Comparison of ENCODE assay signal across 10 mouse cellular contexts in genomic region chr9:97162465-97162864, GRCm38 (mm10). TPM values are rescaled to one million over a fixed set of nuclear protein-coding genes. Genes with fewer than 3 reads are reported as not detected.
DNase-seq lines count a peak whose midpoint lies in the region; ATAC-seq and TF ChIP-seq lines count a peak whose summit lies in the region.
"Had no signal": no experiment of that assay in that cellular context is flagged by ENCODE, and none has a peak within 500 bp of the region (broad histone marks: within the 10 kb centered on the region; RNA-seq: fewer than 3 reads in every experiment).

No protein-coding gene starts in this region.

- H3K27me3 ChIP-seq in hindbrain, postnatal 0 days (ENCODE audit: insufficient read depth, low read length): no peaks in the 10 kb centered on the region
- H3K27me3 ChIP-seq in hindbrain, embryonic 13.5 days: peaks cover 6% of the 10 kb centered on the region; the same call in 1 of the 2 replicates
- H3K27me3 ChIP-seq in CH12.LX (replicated peaks): peaks cover 7% of the 10 kb centered on the region

- H3K9ac ChIP-seq in hindbrain, postnatal 0 days (replicated peaks; ENCODE audit: low read length): no peak overlapping the region
- no peak overlapping the region for H3K9ac ChIP-seq in hindbrain, embryonic 13.5 days
- no peak overlapping the region for H3K9ac ChIP-seq in CH12.LX (ENCODE audit: insufficient read depth, low read depth)
- H3K9ac ChIP-seq: liver, embryonic 13.5 days had no signal

- TF ChIP-seq POLR2A in CH12.LX (IDR thresholded peaks at IDR 0.05; ENCODE audit: low read depth, low read length): no peak

- H3K4me1 ChIP-seq in hindbrain, postnatal 0 days (ENCODE audit: insufficient read depth, low read length): no peaks in the 10 kb centered on the region
- H3K4me1 ChIP-seq in hindbrain, embryonic 13.5 days (replicated peaks): no peaks in the 10 kb centered on the region
- no peaks in the 10 kb centered on the region for H3K4me1 ChIP-seq in CH12.LX (ENCODE audit: control insufficient read depth in 1 of 2, insufficient read depth in 2 of 2)
- H3K4me1 ChIP-seq: liver, embryonic 13.5 days had no signal

- dilution Hi-C loops in CH12.LX (cut with MboI; ENCODE audit: extremely low pct_ligation_motif_present, extremely low pct_unique_long_range_greater_than_20kb, low sequenced_read_pairs): no loop called here

- in situ Hi-C loops in CH12.LX (cut with MboI; ENCODE audit: low pct_ligation_motif_present, low pct_unique_long_range_greater_than_20kb, low sequenced_read_pairs): loop anchor here (10.0 kb wide), 2 partner anchors 88 to 238 kb away; no protein-coding TSS in a partner anchor

- no peak overlapping the region for H3K27ac ChIP-seq in hindbrain, postnatal 0 days
- no peak overlapping the region for H3K27ac ChIP-seq in hindbrain, embryonic 13.5 days
- H3K27ac ChIP-seq in CH12.LX (ENCODE audit: insufficient read depth, low read depth): no peak overlapping the region
- H3K27ac ChIP-seq: liver, embryonic 13.5 days had no signal

- H3K36me3 ChIP-seq in hindbrain, postnatal 0 days (ENCODE audit: insufficient read depth, low read length): no peaks in the 10 kb centered on the region
- no peaks in the 10 kb centered on the region for H3K36me3 ChIP-seq in hindbrain, embryonic 13.5 days
- H3K36me3 ChIP-seq in CH12.LX (replicated peaks in 1 of 2; ENCODE audit: control insufficient read depth in 1 of 2, insufficient read depth in 1 of 2, low read length in 1 of 2): no peaks in the 10 kb centered on the region
- H3K36me3 ChIP-seq: liver, embryonic 13.5 days had no signal

- no peak overlapping the region for H3K4me3 ChIP-seq in hindbrain, postnatal 0 days (ENCODE audit: low read length)
- no peak overlapping the region for H3K4me3 ChIP-seq in hindbrain, embryonic 13.5 days
- H3K4me3 ChIP-seq in CH12.LX (replicated peaks in 1 of 3; ENCODE audit: low read depth in 2 of 3, low read length in 2 of 3, poor library complexity in 1 of 3): no peak overlapping the region
- H3K4me3 ChIP-seq: liver, embryonic 13.5 days had no signal

- no peak for ATAC-seq in hindbrain, postnatal 0 days
- no peak for ATAC-seq in hindbrain, embryonic 13.5 days (ENCODE audit: low FRiP score)
- ATAC-seq in common myeloid progenitor, adult 5-6 weeks (replicated peaks; ENCODE audit: low read depth, poor library complexity, severe bottlenecking): 0 out of 2 replicates have a peak, but pooled peaks have one; percentile 45
- ATAC-seq in erythroid progenitor cell, adult 5-6 weeks (replicated peaks; ENCODE audit: low FRiP score, poor library complexity, severe bottlenecking): no peak

- no peak overlapping the region for H3K4me2 ChIP-seq in hindbrain, postnatal 0 days (ENCODE audit: low read depth, low read length)
- no peak overlapping the region for H3K4me2 ChIP-seq in hindbrain, embryonic 13.5 days
- H3K4me2 ChIP-seq in CH12.LX (ENCODE audit: insufficient read depth, low read depth, poor library complexity, severe bottlenecking): peak overlapping the region; percentile 61
- H3K4me2 ChIP-seq: liver, embryonic 13.5 days had no signal

- H3K9me3 ChIP-seq in hindbrain, postnatal 0 days (ENCODE audit: low read length): no peaks in the 10 kb centered on the region
- H3K9me3 ChIP-seq in hindbrain, embryonic 13.5 days: no peaks in the 10 kb centered on the region
- H3K9me3 ChIP-seq in CH12.LX (replicated peaks; ENCODE audit: low read length): no peaks in the 10 kb centered on the region
- H3K9me3 ChIP-seq: liver, embryonic 13.5 days had no signal

- 31% methylated on average over 2 of the region's 2 CpGs for WGBS in hindbrain, postnatal 0 days
- 33% methylated on average over 2 of the region's 2 CpGs for WGBS in hindbrain, embryonic 13.5 days

- DNase-seq in hindbrain, postnatal 0 days (ENCODE audit: low spot score): peak; percentile 58
- DNase-seq in 3T3-L1 (ENCODE audit: low read depth, low spot score) (peak; percentile 49), CH12.LX (ENCODE audit: extremely low read depth) (peak; percentile 11)
- DNase-seq in yolk sac, embryonic 10.5 days (ENCODE audit: low spot score): no peak
- DNase-seq: cerebellum, postnatal 25 days; liver, embryonic 13.5 days; right cerebral cortex, postnatal 4 days had no signal

- TF ChIP-seq CTCF in hindbrain, postnatal 0 days (IDR thresholded peaks at IDR 0.05; ENCODE audit: low read depth): peak; percentile 69
- TF ChIP-seq CTCF in CH12.LX (conservative IDR thresholded peaks at IDR 0.05 in 1 of 2, IDR thresholded peaks at IDR 0.05 in 1 of 2; ENCODE audit: low read depth in 2 of 2, low read length in 2 of 2): peak in 1 of 2 experiments; percentile 72; a peak in 3 of 4 replicates

- TF ChIP-seq EP300 in CH12.LX (IDR thresholded peaks at IDR 0.05; ENCODE audit: low read length): no peak

- TF ChIP-seq RAD21 in CH12.LX (IDR thresholded peaks at IDR 0.05; ENCODE audit: low read depth, low read length): peak; percentile 58

- H3K79me2 ChIP-seq in CH12.LX (replicated peaks; ENCODE audit: control insufficient read depth, extremely low read depth, insufficient read depth, poor library complexity, severe bottlenecking): no peaks in the 10 kb centered on the region

TF ChIP-seq in CH12.LX, 34 proteins besides CTCF, POLR2A, EP300 and RAD21:
- no peak for TF ChIP-seq TCF12 (IDR thresholded peaks at IDR 0.05; ENCODE audit: low read depth, low read length)
- TF ChIP-seq SMC3 (IDR thresholded peaks at IDR 0.05; ENCODE audit: low read depth, low read length): peak; percentile 68
- TF ChIP-seq MYC (IDR thresholded peaks at IDR 0.05; ENCODE audit: low read depth, low read length): 0 out of 2 replicates have a peak, but pooled peaks have one; percentile 14
- 0 out of 2 replicates have a peak, but pooled peaks have one; percentile 15 for TF ChIP-seq NELFE (IDR thresholded peaks at IDR 0.05; ENCODE audit: low read depth, low read length)
- TF ChIP-seq MXI1 (IDR thresholded peaks at IDR 0.05; ENCODE audit: low read depth, low read length): no peak

RNA-seq across cellular contexts. Expression of gene Slc25a36, which starts 51.5 kb away (rescaled TPM):
- 97.3 and 97.4 TPM in 2 replicates for total RNA-seq in hindbrain, postnatal 0 days (2014; rRNA removed)
- polyA plus RNA-seq in hindbrain, postnatal 0 days (2015; fragmentation: Nextera tagmentation; extraction: Ambion mirVana): 68.8 and 74.9 TPM in 2 replicates
- polyA plus RNA-seq in hindbrain, embryonic 13.5 days (2015; fragmentation: Nextera tagmentation; extraction: Ambion mirVana): 84.1 and 85.5 TPM in 2 replicates
- total RNA-seq in CH12.LX (2012; rRNA removed) (12.9 and 18.7 TPM in 2 replicates), CH12.LX (2014; rRNA removed) (35.6 and 38.9 TPM in 2 replicates)
- polyA plus RNA-seq in CH12.LX (2012; ENCODE audit: insufficient read length, low read depth): 12.0 and 14.9 TPM in 2 replicates
- total RNA-seq in common myeloid progenitor, adult 5-6 weeks (2017): 69.7 and 71.9 TPM in 2 replicates
- 17.2 and 18.4 TPM in 2 replicates for total RNA-seq in erythroid progenitor cell, adult 5-6 weeks (2015; ENCODE audit: low replicate concordance)
- 11.2 and 16.0 TPM in 2 replicates for total RNA-seq in erythroid progenitor cell, adult 5-6 weeks (2017; ENCODE audit: low replicate concordance)
